Mouse (Mus musculus) liver, adult 2 months (tissue): ENCODE data around the gene Rpap1.

Experiments
- CTCF ChIP-seq: fragments of 200-500 bp; IDR thresholded peaks from 2 replicates; pipeline ENCODE4 v1.5.1; 2011; ENCODE audit warnings: low read depth, low read length, control low read depth
- POLR2A ChIP-seq: fragments of 200-500 bp; IDR thresholded peaks from 2 replicates; pipeline ENCODE4 v1.6.1; 2011; ENCODE audit warnings: low read length, control low read depth; ENCODE audit not compliant: insufficient read depth; ENCODE audit errors: extremely low read depth

DNA sequence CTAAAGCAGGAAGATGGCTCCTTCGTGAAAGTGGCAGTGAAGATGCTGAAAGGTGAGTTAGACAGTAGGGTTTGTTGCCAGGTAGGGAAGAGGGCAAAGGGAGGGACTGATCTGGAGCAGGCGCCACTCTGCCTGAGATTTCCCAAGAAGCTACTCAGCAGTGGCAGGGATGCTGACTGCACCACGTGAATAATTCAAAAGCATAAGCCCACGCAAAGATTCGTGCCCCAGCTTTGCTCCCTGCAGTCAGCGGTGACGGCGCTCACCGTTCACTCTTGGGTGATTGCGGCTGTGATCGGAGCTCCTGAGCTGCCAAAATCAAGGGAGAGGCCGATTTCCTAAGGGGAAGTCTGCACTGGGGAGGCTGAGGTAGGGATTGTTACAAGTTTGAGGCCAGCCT, 23.6 kb upstream of the Rpap1 start:
- TF ChIP-seq POLR2A (no peak), CTCF (no peak)
